Comparison of ENCODE assay signal across 8 mouse cellular contexts in genomic region chr11:95039766-95040165, GRCm38 (mm10). TPM values are rescaled to one million over a fixed set of nuclear protein-coding genes. Genes with fewer than 3 reads are reported as not detected.
DNase-seq lines count a peak whose midpoint lies in the region; ATAC-seq and TF ChIP-seq lines count a peak whose summit lies in the region.

No protein-coding gene starts in this region.

- H3K4me2 ChIP-seq in forebrain, embryonic 13.5 days = peak overlapping the region; percentile 83
- peak overlapping the region; percentile 87 for H3K4me2 ChIP-seq in limb, embryonic 12.5 days

- H3K79me2 ChIP-seq in heart, adult 2 months (replicated peaks; ENCODE audit: control insufficient read depth, insufficient read depth, low read length) = peaks cover 1% of the 10 kb centered on the region; the same call in 1 of the 2 replicates

- ATAC-seq in forebrain, embryonic 13.5 days = no peak
- ATAC-seq in limb, embryonic 12.5 days (ENCODE audit: insufficient number of reproducible peaks, insufficient read depth, low FRiP score, low TSS enrichment, low read depth) = no peak
- no peak for ATAC-seq in activated CD4-positive, CD25-positive, alpha-beta regulatory T cell, adult 4 months

- no peaks in the 10 kb centered on the region; the same call in 1 of the 2 replicates for H3K4me1 ChIP-seq in heart, adult 2 months (ENCODE audit: control insufficient read depth, insufficient read depth, low read length)
- H3K4me1 ChIP-seq in forebrain, embryonic 13.5 days = peaks cover 21% of the 10 kb centered on the region
- H3K4me1 ChIP-seq in limb, embryonic 12.5 days (replicated peaks) = peaks cover 18% of the 10 kb centered on the region

- TF ChIP-seq EP300 in heart, adult 2 months (IDR thresholded peaks at IDR 0.05; ENCODE audit: insufficient read depth, low read depth, low read length) = no peak

- intact Hi-C loops in heart, adult 2 months (cut with DNase I) = loop anchor here (2.0 to 10.0 kb wide), 4 partner anchors 33 to 485 kb away; partner anchors contain the start of gene Col1a1
- intact Hi-C loops in heart, postnatal 10 days (cut with DNase I) = loop anchor here (5.0 to 10.0 kb wide), 2 partner anchors 62 to 215 kb away; partner anchors contain the start of gene Sgca

- no peaks in the 10 kb centered on the region for H3K9me3 ChIP-seq in forebrain, embryonic 13.5 days (replicated peaks)
- H3K9me3 ChIP-seq in limb, embryonic 12.5 days = no peaks in the 10 kb centered on the region

- peak overlapping the region; percentile 98 for H3K27ac ChIP-seq in heart, adult 2 months
- no peak overlapping the region for H3K27ac ChIP-seq in forebrain, embryonic 13.5 days
- no peak overlapping the region for H3K27ac ChIP-seq in limb, embryonic 12.5 days

- no peaks in the 10 kb centered on the region for H3K36me3 ChIP-seq in heart, adult 2 months (ENCODE audit: control insufficient read depth, insufficient read depth, low read length)
- H3K36me3 ChIP-seq in forebrain, embryonic 13.5 days (ENCODE audit: poor library complexity, severe bottlenecking) = 0 out of 2 replicates have a peak, but pooled peaks cover 13% of the 10 kb centered on the region
- H3K36me3 ChIP-seq in limb, embryonic 12.5 days = peaks cover 33% of the 10 kb centered on the region

- no peak for TF ChIP-seq CTCF in heart, adult 2 months (IDR thresholded peaks at IDR 0.05)

- DNase-seq in heart, adult 2 months = no peak
- no peak for DNase-seq in heart, postnatal 10 days
- DNase-seq in adipocyte (ENCODE audit: low spot score) = peak; percentile 13
- no peak for DNase-seq in spleen, postnatal 14 days (ENCODE audit: low spot score in 2 of 2)
- DNase-seq in right cerebral cortex, adult 18-20 months = no peak

- WGBS in heart, adult 2 months = 52% methylated on average over 4 of the region's 4 CpGs
- WGBS in forebrain, embryonic 13.5 days = 85% methylated on average over 4 of the region's 4 CpGs
- WGBS in limb, embryonic 12.5 days = 78% methylated on average over 4 of the region's 4 CpGs

- H3K4me3 ChIP-seq in heart, adult 2 months = peak overlapping the region; percentile 83
- H3K4me3 ChIP-seq in forebrain, embryonic 13.5 days = no peak overlapping the region
- peak overlapping the region; percentile 80; the same call in 1 of the 2 replicates for H3K4me3 ChIP-seq in limb, embryonic 12.5 days (replicated peaks)

- no peak for TF ChIP-seq POLR2A in heart, adult 2 months (IDR thresholded peaks at IDR 0.05; ENCODE audit: insufficient read depth, low read depth, low read length)

- no peak overlapping the region; the same call in 1 of the 2 replicates for H3K9ac ChIP-seq in heart, adult 2 months (ENCODE audit: low read depth, low read length)
- H3K9ac ChIP-seq in forebrain, embryonic 13.5 days = peak overlapping the region; percentile 68; the same call in 1 of the 2 replicates
- no peak overlapping the region for H3K9ac ChIP-seq in limb, embryonic 12.5 days (replicated peaks)

- no peaks in the 10 kb centered on the region for H3K27me3 ChIP-seq in heart, adult 2 months (ENCODE audit: control insufficient read depth, insufficient read depth, low read length)
- H3K27me3 ChIP-seq in forebrain, embryonic 13.5 days = no peaks in the 10 kb centered on the region
- H3K27me3 ChIP-seq in limb, embryonic 12.5 days = no peaks in the 10 kb centered on the region; the same call in 1 of the 2 replicates

RNA-seq across cellular contexts. Expression of gene Pdk2, which starts 1.4 kb away (rescaled TPM):
- total RNA-seq in heart, adult 2 months (2021) = 100 to 1,000 TPM; 393 to 479 TPM
- 518 and 592 TPM in 2 replicates for polyA plus RNA-seq in heart, adult 2 months (2012; rRNA removed)
- 100 to 1,000 TPM; 261 to 278 TPM for total RNA-seq in heart, postnatal 10 days (2021)
- polyA plus RNA-seq in forebrain, embryonic 13.5 days (2015; fragmentation: Nextera tagmentation; extraction: Ambion mirVana) = 19.7 and 20.2 TPM in 2 replicates
- 21.9 and 22.4 TPM in 2 replicates for polyA plus RNA-seq in limb, embryonic 12.5 days (2016; fragmentation: Nextera tagmentation; extraction: Ambion mirVana)
- 1 to 10 TPM; 2.9 to 5.6 TPM for polyA plus RNA-seq in activated CD4-positive, CD25-positive, alpha-beta regulatory T cell, adult 4 months (2017; shearing (Covaris generic))

RNA-seq across cellular contexts. Expression of gene Samd14, which starts 30.1 kb away (rescaled TPM):
- 1 to 10 TPM; 1.2 to 1.7 TPM for total RNA-seq in heart, adult 2 months (2021)
- polyA plus RNA-seq in heart, adult 2 months (2012; rRNA removed) = 0.82 and 1.9 TPM in 2 replicates
- total RNA-seq in heart, postnatal 10 days (2021) = 1 to 10 TPM; 4.1 to 5.9 TPM
- 89.2 and 95.0 TPM in 2 replicates for polyA plus RNA-seq in forebrain, embryonic 13.5 days (2015; fragmentation: Nextera tagmentation; extraction: Ambion mirVana)
- polyA plus RNA-seq in limb, embryonic 12.5 days (2016; fragmentation: Nextera tagmentation; extraction: Ambion mirVana) = 34.6 and 37.7 TPM in 2 replicates
- under 1 TPM in 1 of 2 experiments, not detected in 1; 0.32 TPM for polyA plus RNA-seq in activated CD4-positive, CD25-positive, alpha-beta regulatory T cell, adult 4 months (2017; shearing (Covaris generic))

RNA-seq across cellular contexts. Expression of gene Itga3, which starts 36.8 kb away (rescaled TPM):
- total RNA-seq in heart, adult 2 months (2021) = 10 to 100 TPM; 10.4 to 10.6 TPM
- 11.4 and 13.8 TPM in 2 replicates for polyA plus RNA-seq in heart, adult 2 months (2012; rRNA removed)
- total RNA-seq in heart, postnatal 10 days (2021) = 10 to 100 TPM; 14.3 to 14.6 TPM
- 2.4 and 3.9 TPM in 2 replicates for polyA plus RNA-seq in forebrain, embryonic 13.5 days (2015; fragmentation: Nextera tagmentation; extraction: Ambion mirVana)
- polyA plus RNA-seq in limb, embryonic 12.5 days (2016; fragmentation: Nextera tagmentation; extraction: Ambion mirVana) = 7.7 and 7.9 TPM in 2 replicates
- polyA plus RNA-seq in activated CD4-positive, CD25-positive, alpha-beta regulatory T cell, adult 4 months (2017; shearing (Covaris generic)) = under 1 TPM; 0.56 to 0.64 TPM

RNA-seq across cellular contexts. Expression of gene Ppp1r9b, which starts 48.9 kb away (rescaled TPM):
- 10 to 100 TPM; 49.3 to 52.0 TPM for total RNA-seq in heart, adult 2 months (2021)
- 22.3 and 23.8 TPM in 2 replicates for polyA plus RNA-seq in heart, adult 2 months (2012; rRNA removed)
- 10 to 100 TPM; 51.3 to 58.5 TPM for total RNA-seq in heart, postnatal 10 days (2021)
- polyA plus RNA-seq in forebrain, embryonic 13.5 days (2015; fragmentation: Nextera tagmentation; extraction: Ambion mirVana) = 15.8 and 16.3 TPM in 2 replicates
- 12.0 and 12.6 TPM in 2 replicates for polyA plus RNA-seq in limb, embryonic 12.5 days (2016; fragmentation: Nextera tagmentation; extraction: Ambion mirVana)
- 10 to 100 TPM; 23.1 to 24.0 TPM for polyA plus RNA-seq in activated CD4-positive, CD25-positive, alpha-beta regulatory T cell, adult 4 months (2017; shearing (Covaris generic))

Comparison
In these comparisons a context has a peak if more than half of its experiments do, and no peak if none do; other contexts are left out.
1. RNA of gene Pdk2, which starts 1.4 kb away (polyA plus RNA-seq): 518 to 592 TPM in heart, adult 2 months; 21.9 to 22.4 TPM in limb, embryonic 12.5 days, 19.7 to 20.2 TPM in forebrain, embryonic 13.5 days and 2.9 to 5.6 TPM in activated CD4-positive, CD25-positive, alpha-beta regulatory T cell, adult 4 months; every median in the first group is over 10 times any median in the second.
2. RNA of gene Samd14, which starts 30.1 kb away (polyA plus RNA-seq): 89.2 to 95.0 TPM in forebrain, embryonic 13.5 days and 34.6 to 37.7 TPM in limb, embryonic 12.5 days; 0.82 to 1.9 TPM in heart, adult 2 months and 0.32 TPM in activated CD4-positive, CD25-positive, alpha-beta regulatory T cell, adult 4 months; every median in the first group is over 10 times any median in the second.